Mouse (Mus musculus) liver, postnatal 0 days (tissue): ENCODE measurements around the gene Dtx3.

Experiments used
- CTCF ChIP-seq: sonication (generic); IDR thresholded peaks from 2 replicates; pipeline ENCODE4 v1.5.1; 2016; ENCODE audit warnings: antibody characterized with exemption, low read depth
- EP300 ChIP-seq: IDR thresholded peaks from 2 replicates; pipeline ENCODE4 v1.6.1; 2016; ENCODE audit warnings: antibody characterized with exemption, low read depth, mild to moderate bottlenecking

DNA sequence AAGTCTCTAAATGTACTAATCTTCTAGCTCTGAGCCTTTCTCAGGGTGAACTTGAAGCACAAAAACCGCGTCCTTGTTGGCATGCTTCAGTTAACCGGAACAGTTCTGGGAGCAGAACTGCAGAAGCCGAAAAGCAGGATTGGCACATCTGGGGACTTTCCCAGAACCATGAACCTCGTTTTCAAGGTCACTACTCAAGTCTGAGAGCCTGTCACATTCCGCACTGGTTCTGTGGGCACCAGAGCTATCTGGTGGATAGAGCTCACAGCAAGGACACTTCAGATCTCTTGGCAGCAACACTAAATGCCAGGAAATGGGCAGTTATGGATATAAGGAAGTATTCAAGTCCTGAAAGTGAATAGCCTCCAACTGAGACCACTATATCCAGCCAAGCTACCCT, 48.4 kb downstream of the Dtx3 start:
- TF ChIP-seq CTCF (no peak), EP300 (no peak)
